Mouse (Mus musculus) lung, embryonic 15.5 days (tissue): ENCODE results near the gene Sertad3. TPM values are rescaled to one million over a fixed set of nuclear protein-coding genes. Genes with fewer than 3 reads are reported as not detected.

Experiments
- ATAC-seq: fragments of 200-750 bp; cut with Nextera tagmentation; 2 replicates; pipeline ENCODE4 v1.8.0; 2017; ENCODE audit warnings: moderate number of reproducible peaks, borderline replicate concordance; ENCODE audit not compliant: low FRiP score, low TSS enrichment; ENCODE audit errors: extremely low read depth
- H3K27ac ChIP-seq: fragments of 300-500 bp; sonication (generic); 2 replicates; pipeline ENCODE4 v1.5.1; 2015; ENCODE audit warnings: moderate library complexity, mild to moderate bottlenecking, inconsistent platforms
- H3K27me3 ChIP-seq: fragments of 300-500 bp; sonication (generic); 2 replicates; pipeline ENCODE4 v1.6.1; 2015; ENCODE audit warnings: inconsistent platforms
- H3K36me3 ChIP-seq: fragments of 300-500 bp; sonication (generic); 2 replicates; pipeline ENCODE4 v1.6.1; 2015; ENCODE audit warnings: inconsistent platforms
- H3K4me1 ChIP-seq: fragments of 300-500 bp; sonication (generic); 2 replicates; pipeline ENCODE4 v1.6.1; 2015; ENCODE audit warnings: inconsistent platforms
- H3K4me2 ChIP-seq: fragments of 300-500 bp; sonication (generic); 2 replicates; pipeline ENCODE4 v1.6.1; 2015; ENCODE audit warnings: inconsistent platforms, mild to moderate bottlenecking, moderate library complexity
- H3K4me3 ChIP-seq: fragments of 300-500 bp; sonication (generic); 2 replicates; pipeline ENCODE4 v1.5.1; 2015; ENCODE audit warnings: mild to moderate bottlenecking, inconsistent platforms
- H3K9ac ChIP-seq: fragments of 300-500 bp; sonication (generic); 2 replicates; pipeline ENCODE4 v1.6.1; 2015; ENCODE audit warnings: inconsistent platforms
- H3K9me3 ChIP-seq: fragments of 300-500 bp; sonication (generic); 2 replicates; pipeline ENCODE4 v1.6.1; 2016; ENCODE audit warnings: inconsistent platforms
- WGBS: fragments of 180-500 bp; shearing (Covaris S2); methylation state at CpG from one replicate; pipeline ENCODE4 v1.1.7; 2015; 5-methylcytosine and 5-hydroxymethylcytosine counted together
- polyA plus RNA-seq: library from polyadenylated mRNA; unstranded; fragments of >200 nt; fragmentation: Nextera tagmentation; extraction: Ambion mirVana; gene quantifications from 2 replicates; pipeline ENCODE4 v1.2.1, GENCODE M21; 2015

Sertad3 gene
- polyA plus RNA-seq, 1 experiment from 2014 or later, result 28.6 TPM

- WGBS, result 51% methylated on average over 4 of the region's 4 CpGs
- Histone ChIP-seq H3K9me3 (no peaks in the 10 kb centered on the region), H3K4me2 (no peak overlapping the region), H3K9ac (no peak overlapping the region), H3K4me1 (peaks cover 3% of the 10 kb centered on the region), H3K27ac (peak overlapping the region; percentile 27), H3K36me3 (no peaks in the 10 kb centered on the region), H3K4me3 (no peak overlapping the region), H3K27me3 (no peaks in the 10 kb centered on the region)
- ATAC-seq, result no peak
These were observed 28.1 kb downstream of the Sertad3 start for GRCm38 (mm10) chr7:27501620-27502019.

GRCm38 (mm10) chr7:27506765-27507370 is 33.3 kb downstream of the Sertad3 start:
- WGBS, result 31% methylated on average over 9 of the region's 9 CpGs
- H3K27ac ChIP-seq, result peak overlapping the region; percentile 100
- H3K4me1 ChIP-seq, result peaks cover 17% of the 10 kb centered on the region
- peak overlapping the region; percentile 56 for H3K4me3 ChIP-seq
- H3K4me2 ChIP-seq, result peak overlapping the region; percentile 67
- H3K9ac ChIP-seq, result peak overlapping the region; percentile 60; the same call in 1 of the 2 replicates
- H3K36me3 ChIP-seq, result no peaks in the 10 kb centered on the region
- H3K27me3 ChIP-seq, result no peaks in the 10 kb centered on the region
- no peak for ATAC-seq
- no peaks in the 10 kb centered on the region for H3K9me3 ChIP-seq

- Histone ChIP-seq H3K4me2 (peak overlapping the region; percentile 67), H3K36me3 (no peaks in the 10 kb centered on the region), H3K9ac (peak overlapping the region; percentile 60), H3K27me3 (no peaks in the 10 kb centered on the region), H3K9me3 (no peaks in the 10 kb centered on the region), H3K4me1 (peaks cover 17% of the 10 kb centered on the region), H3K27ac (peak overlapping the region; percentile 100), H3K4me3 (peak overlapping the region; percentile 56)
- under 1% methylated on average over 54 of the region's 54 CpGs for WGBS
- peak; percentile 92 for ATAC-seq
These were observed 34.4 kb downstream of the Sertad3 start for GRCm38 (mm10) chr7:27507711-27508647.

DNA sequence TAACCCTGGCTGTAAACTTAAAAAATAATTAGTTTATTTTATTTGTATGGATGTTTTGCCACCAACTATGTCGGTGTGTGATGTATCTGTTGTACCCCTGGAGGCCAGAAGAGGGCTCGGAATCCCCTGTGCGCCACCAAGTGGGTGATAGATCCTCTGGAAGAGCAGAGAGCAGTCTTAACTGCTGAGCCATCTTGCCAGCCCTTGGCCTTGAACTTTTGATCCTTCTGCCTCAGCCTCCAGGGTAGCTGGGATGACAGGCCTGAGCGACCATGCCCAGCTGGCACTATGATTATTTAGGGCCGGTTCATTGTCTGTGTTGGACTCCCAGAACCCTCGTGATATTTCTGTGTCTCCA is 35.1 kb downstream of the Sertad3 start:
- H3K36me3 ChIP-seq, result no peaks in the 10 kb centered on the region

GRCm38 (mm10) chr7:27510809-27511208 is 37.2 kb downstream of the Sertad3 start:
- no peak overlapping the region for H3K27ac ChIP-seq
- no peak overlapping the region for H3K4me2 ChIP-seq
- H3K4me1 ChIP-seq, result peaks cover 17% of the 10 kb centered on the region
- H3K27me3 ChIP-seq, result no peaks in the 10 kb centered on the region
- H3K9ac ChIP-seq, result no peak overlapping the region
- WGBS, result 88% methylated on average over 2 of the region's 2 CpGs
- no peaks in the 10 kb centered on the region for H3K9me3 ChIP-seq
- no peaks in the 10 kb centered on the region for H3K36me3 ChIP-seq
- H3K4me3 ChIP-seq, result no peak overlapping the region
- no peak for ATAC-seq

More for the DNA sequence above, 35.1 kb downstream of the Sertad3 start:
- Histone ChIP-seq H3K27ac (peak overlapping the region; percentile 100), H3K4me2 (peak overlapping the region; percentile 67), H3K4me1 (peaks cover 17% of the 10 kb centered on the region), H3K4me3 (peak overlapping the region; percentile 56), H3K9me3 (no peaks in the 10 kb centered on the region), H3K9ac (peak overlapping the region; percentile 27; the same call in 1 of the 2 replicates), H3K27me3 (no peaks in the 10 kb centered on the region)
- ATAC-seq, result peak; percentile 74
- 14% methylated on average over 6 of the region's 6 CpGs for WGBS

DNA sequence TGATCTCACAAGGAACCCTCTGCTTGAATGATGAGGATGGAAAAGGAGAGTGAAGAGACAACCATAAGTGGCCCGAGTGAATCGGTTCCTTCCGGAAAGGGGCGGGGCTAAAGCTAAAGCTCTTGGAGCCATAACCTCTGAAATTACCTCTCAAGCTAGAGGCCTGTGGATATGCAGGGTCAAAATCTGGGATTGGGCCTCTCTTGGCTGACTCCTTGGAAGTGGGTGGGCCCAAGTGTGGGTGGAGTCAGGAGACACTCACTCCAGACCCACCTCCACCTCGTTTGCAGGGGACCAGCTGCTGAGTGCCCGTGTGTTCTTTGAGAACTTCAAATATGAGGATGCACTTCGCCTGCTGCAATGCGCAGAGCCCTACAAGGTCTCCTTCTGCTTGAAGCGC is 41.4 kb downstream of the Sertad3 start:
- no peak overlapping the region for H3K9ac ChIP-seq
- 0 out of 2 replicates have a peak, but pooled peaks cover 3% of the 10 kb centered on the region for H3K36me3 ChIP-seq
- no peak for ATAC-seq
- H3K4me2 ChIP-seq, result no peak overlapping the region
- H3K27ac ChIP-seq, result no peak overlapping the region
- no peaks in the 10 kb centered on the region for H3K9me3 ChIP-seq
- no peaks in the 10 kb centered on the region for H3K4me1 ChIP-seq
- no peaks in the 10 kb centered on the region for H3K27me3 ChIP-seq
- H3K4me3 ChIP-seq, result no peak overlapping the region
- 67% methylated on average over 9 of the region's 9 CpGs for WGBS

- no peak overlapping the region for H3K9ac ChIP-seq
- 0 out of 2 replicates have a peak, but pooled peaks cover 3% of the 10 kb centered on the region for H3K36me3 ChIP-seq
- H3K27ac ChIP-seq, result no peak overlapping the region
- H3K4me1 ChIP-seq, result no peaks in the 10 kb centered on the region
- no peak overlapping the region for H3K4me3 ChIP-seq
- no peak overlapping the region for H3K4me2 ChIP-seq
- H3K9me3 ChIP-seq, result no peaks in the 10 kb centered on the region
- no peaks in the 10 kb centered on the region for H3K27me3 ChIP-seq
- no peak for ATAC-seq
- 83% methylated on average over 9 of the region's 9 CpGs for WGBS
These were observed 44.7 kb downstream of the Sertad3 start for GRCm38 (mm10) chr7:27518314-27518713.

- Histone ChIP-seq H3K4me2 (no peak overlapping the region), H3K27me3 (no peaks in the 10 kb centered on the region), H3K27ac (no peak overlapping the region), H3K9me3 (no peaks in the 10 kb centered on the region), H3K4me1 (no peaks in the 10 kb centered on the region), H3K9ac (no peak overlapping the region), H3K4me3 (no peak overlapping the region), H3K36me3 (0 out of 2 replicates have a peak, but pooled peaks cover 3% of the 10 kb centered on the region)
- ATAC-seq, result no peak
These were observed 46.5 kb downstream of the Sertad3 start for GRCm38 (mm10) chr7:27520104-27520503.

GRCm38 (mm10) chr7:27520599-27520998 is 47.0 kb downstream of the Sertad3 start:
- ATAC-seq, result no peak
- Histone ChIP-seq H3K27ac (no peak overlapping the region), H3K9me3 (no peaks in the 10 kb centered on the region), H3K4me1 (no peaks in the 10 kb centered on the region), H3K27me3 (no peaks in the 10 kb centered on the region), H3K4me3 (no peak overlapping the region), H3K36me3 (0 out of 2 replicates have a peak, but pooled peaks cover 3% of the 10 kb centered on the region), H3K9ac (no peak overlapping the region), H3K4me2 (no peak overlapping the region)
- 40% methylated on average over 1 of the region's 1 CpGs for WGBS

DNA sequence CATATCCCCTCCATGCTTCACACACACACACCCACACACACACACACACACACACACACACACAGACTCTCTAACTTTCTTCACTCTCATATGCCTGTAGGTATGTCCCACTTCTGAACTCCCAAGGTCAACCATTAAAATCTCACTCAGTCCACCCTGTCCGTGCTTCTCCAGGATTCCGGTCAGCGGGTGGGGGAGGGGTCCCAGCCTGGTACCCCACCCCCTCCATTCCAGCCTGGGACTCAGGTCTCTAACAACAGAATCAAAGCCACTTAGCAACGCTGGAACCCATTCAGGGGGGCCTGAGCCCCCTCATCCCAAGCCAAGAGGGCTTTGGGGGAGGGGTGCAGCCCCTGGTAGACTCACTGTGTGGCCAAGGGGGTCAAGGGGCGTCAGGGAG is 49.4 kb downstream of the Sertad3 start, which contains the start of gene Hipk4:
Gene Hipk4 (plus strand): TSS at position 301 of the 400 bp plus-strand sequence.
- ATAC-seq, result no peak
- WGBS, result 46% methylated on average over 5 of the region's 5 CpGs
- Histone ChIP-seq H3K4me3 (no peak within 1 kb of the TSS), H3K36me3 (no peaks in the 10 kb centered on the region), H3K27me3 (no peaks in the 10 kb centered on the region), H3K4me1 (no peaks in the 10 kb centered on the region), H3K9ac (no peak within 1 kb of the TSS), H3K4me2 (no peak within 1 kb of the TSS), H3K27ac (no peak within 1 kb of the TSS), H3K9me3 (no peaks in the 10 kb centered on the region)

DNA sequence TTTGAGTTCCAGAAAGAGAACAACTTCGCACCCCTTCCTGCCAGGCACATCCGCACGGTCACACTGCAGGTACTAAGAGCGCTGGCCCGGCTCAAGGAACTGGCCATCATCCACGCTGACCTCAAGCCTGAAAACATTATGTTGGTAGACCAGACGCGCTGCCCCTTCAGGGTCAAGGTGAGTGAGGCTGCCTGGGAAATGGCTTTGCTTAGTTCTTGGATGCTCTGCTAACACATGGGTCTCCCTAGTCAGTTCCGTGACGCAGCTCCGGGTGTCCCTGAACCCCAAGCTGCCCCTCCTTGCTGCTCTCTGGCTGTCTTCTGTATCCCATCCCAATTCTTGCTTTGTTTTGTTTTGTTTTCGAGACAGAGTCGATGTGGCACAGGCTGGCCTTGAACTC is 50.2 kb downstream of the Sertad3 start:
- Histone ChIP-seq H3K36me3 (no peaks in the 10 kb centered on the region), H3K27ac (no peak overlapping the region), H3K4me1 (no peaks in the 10 kb centered on the region), H3K9me3 (no peaks in the 10 kb centered on the region), H3K4me2 (no peak overlapping the region), H3K4me3 (no peak overlapping the region), H3K9ac (no peak overlapping the region), H3K27me3 (no peaks in the 10 kb centered on the region)
- 90% methylated on average over 13 of the region's 13 CpGs for WGBS
- ATAC-seq, result no peak
